Mouse (Mus musculus) midbrain, embryonic 12.5 days (tissue): Measurements from ENCODE around the gene Ugt2a2. TPM values are rescaled to one million over a fixed set of nuclear protein-coding genes. Genes with fewer than 3 reads are reported as not detected.
"Not testable (repeated sequence)": the region's sequence is repeated elsewhere in the genome, so short reads cannot be mapped to it uniquely, and the experiment has no call there.

ENCODE experiments used
- ATAC-seq: fragments of 200-750 bp; cut with Nextera tagmentation; 2 replicates; pipeline ENCODE4 v1.8.0; 2017; ENCODE audit warnings: low read depth, moderate TSS enrichment, moderate library complexity; ENCODE audit not compliant: low FRiP score
- H3K27ac ChIP-seq: fragments of 300-500 bp; sonication (generic); replicated peaks from 2 replicates; pipeline ENCODE4 v1.5.1; 2016; ENCODE audit warnings: mild to moderate bottlenecking
- H3K27me3 ChIP-seq: fragments of 300-500 bp; sonication (generic); 2 replicates; pipeline ENCODE4 v1.6.1; 2016; ENCODE audit warnings: mild to moderate bottlenecking
- H3K36me3 ChIP-seq: fragments of 300-500 bp; sonication (generic); 2 replicates; pipeline ENCODE4 v1.6.1; 2016
- H3K4me1 ChIP-seq: fragments of 300-500 bp; sonication (generic); 2 replicates; pipeline ENCODE4 v1.6.1; 2016
- H3K4me2 ChIP-seq: fragments of 300-500 bp; sonication (generic); replicated peaks from 2 replicates; pipeline ENCODE4 v1.6.1; 2016; ENCODE audit warnings: mild to moderate bottlenecking, moderate library complexity
- H3K4me3 ChIP-seq: fragments of 300-500 bp; sonication (generic); 2 replicates; pipeline ENCODE4 v1.5.1; 2016; ENCODE audit warnings: mild to moderate bottlenecking
- H3K9ac ChIP-seq: fragments of 300-500 bp; sonication (generic); replicated peaks from 2 replicates; pipeline ENCODE4 v1.6.1; 2016; ENCODE audit warnings: mild to moderate bottlenecking, moderate library complexity
- H3K9me3 ChIP-seq: fragments of 300-500 bp; sonication (generic); 2 replicates; pipeline ENCODE4 v1.6.1; 2016; ENCODE audit warnings: mild to moderate bottlenecking
- WGBS: fragments of 180-500 bp; shearing (Covaris S2); methylation state at CpG from one replicate; pipeline ENCODE4 v1.1.7; 2016; 5-methylcytosine and 5-hydroxymethylcytosine counted together
- polyA plus RNA-seq: library from polyadenylated mRNA; unstranded; fragments of >200 nt; fragmentation: Nextera tagmentation; extraction: Ambion mirVana; gene quantifications from 2 replicates; pipeline ENCODE4 v1.2.1, GENCODE M21; 2016

Ugt2a2 gene
- polyA plus RNA-seq, 1 experiment from 2014 or later: not detected

DNA sequence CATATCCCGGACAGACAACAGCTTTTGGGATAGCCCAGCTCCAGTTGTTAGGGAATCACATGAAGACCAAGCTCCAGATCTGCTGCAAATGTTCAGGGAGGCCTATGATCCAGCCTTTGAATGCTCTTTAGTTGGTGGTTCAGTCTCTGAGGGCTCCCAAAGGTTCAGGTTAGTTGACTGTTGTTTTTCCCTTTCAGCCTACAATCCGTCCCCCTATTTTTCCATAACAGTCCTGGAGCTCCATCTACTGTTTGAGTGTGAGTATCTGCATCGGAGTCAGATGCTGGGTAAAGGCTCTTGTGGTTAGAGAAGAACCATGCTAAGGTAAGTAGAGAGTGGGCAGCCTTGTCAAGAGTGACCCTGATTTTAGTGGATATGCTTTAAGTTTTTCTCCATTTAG, 45.8 kb downstream of the Ugt2a2 start:
- H3K9me3 ChIP-seq: no peaks in the 10 kb centered on the region
- H3K27me3 ChIP-seq: no peaks in the 10 kb centered on the region
- peak; percentile 23; the same call in 1 of the 2 replicates for ATAC-seq
- 47% methylated on average over 3 of the region's 3 CpGs for WGBS
- H3K27ac ChIP-seq: no peak overlapping the region
- no peak overlapping the region for H3K4me3 ChIP-seq
- no peak overlapping the region for H3K9ac ChIP-seq
- no peaks in the 10 kb centered on the region for H3K36me3 ChIP-seq
- H3K4me1 ChIP-seq: no peaks in the 10 kb centered on the region
- no peak overlapping the region for H3K4me2 ChIP-seq

DNA sequence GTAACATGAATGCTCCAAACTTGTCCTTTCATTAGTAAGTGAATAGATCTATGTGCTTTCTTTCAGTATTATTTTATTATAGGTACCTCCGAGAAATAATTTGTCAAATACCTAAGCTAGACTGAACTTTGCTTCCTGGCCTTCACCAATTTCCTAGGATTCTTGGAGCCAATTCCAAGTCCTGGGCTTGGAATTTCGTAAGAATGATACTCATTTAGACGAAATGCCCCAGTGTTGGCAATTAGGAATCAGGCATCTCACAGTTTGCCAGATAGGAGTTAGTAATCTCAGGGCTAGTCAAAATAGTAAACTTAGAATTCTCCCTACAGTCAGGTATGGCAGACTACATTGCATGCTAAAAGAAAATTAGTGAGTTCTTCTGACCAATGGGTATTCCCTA, 56.4 kb downstream of the Ugt2a2 start:
- no peak for ATAC-seq
- WGBS: 88% methylated on average over 3 of the region's 3 CpGs

DNA sequence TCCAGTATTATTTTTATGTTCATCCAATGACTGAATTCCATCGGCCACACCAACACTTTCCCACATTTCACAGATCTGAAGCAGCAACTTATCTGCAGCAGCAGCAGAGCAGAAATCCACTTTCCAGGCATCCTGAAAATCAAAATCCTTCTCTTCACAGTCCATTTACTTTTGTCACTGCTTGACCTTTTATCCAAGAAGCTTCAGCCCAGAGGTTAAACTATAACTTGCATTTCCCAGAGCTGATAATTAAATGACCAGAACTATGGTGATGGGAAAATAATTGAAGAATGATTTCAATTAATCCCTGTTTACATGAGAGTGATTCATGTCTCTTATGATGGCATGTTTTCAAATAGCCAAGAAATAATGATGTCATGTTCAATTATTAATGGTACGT, 58.0 kb downstream of the Ugt2a2 start, which contains the start of gene Ugt2b38:
Ugt2b38 (minus strand) TSS at position 163 of the 400 bp plus-strand sequence.
- H3K27ac ChIP-seq, H3K4me2 ChIP-seq, ATAC-seq, H3K27me3 ChIP-seq, H3K9me3 ChIP-seq, H3K36me3 ChIP-seq, H3K4me3 ChIP-seq, H3K9ac ChIP-seq, H3K4me1 ChIP-seq: not testable (repeated sequence)
- 91% methylated on average over 1 of the region's 2 CpGs for WGBS

More for the DNA sequence above, 56.4 kb downstream of the Ugt2a2 start:
- no peaks in the 10 kb centered on the region for H3K9me3 ChIP-seq
- H3K36me3 ChIP-seq: no peaks in the 10 kb centered on the region
- no peak overlapping the region for H3K9ac ChIP-seq
- no peak overlapping the region for H3K27ac ChIP-seq
- no peak overlapping the region for H3K4me2 ChIP-seq
- H3K27me3 ChIP-seq: no peaks in the 10 kb centered on the region
- no peak overlapping the region for H3K4me3 ChIP-seq
- no peaks in the 10 kb centered on the region for H3K4me1 ChIP-seq

Other genes starting within 250 kb of the Ugt2a2 start
- gene Ugt2b37, start 227.5 kb downstream of the Ugt2a2 start, polyA plus RNA-seq: not detected in 2 replicates
- gene Ugt2a3, start 145.1 kb downstream of the Ugt2a2 start, polyA plus RNA-seq: not detected in 2 replicates
- not detected in 2 replicates for gene Ugt2b38, start 58.1 kb downstream of the Ugt2a2 start, polyA plus RNA-seq
- not detected in 2 replicates for gene Gm43638, start 4.5 kb upstream of the Ugt2a2 start, polyA plus RNA-seq
- gene Ugt2a1, start 8.6 kb upstream of the Ugt2a2 start, polyA plus RNA-seq: not detected in 2 replicates
- gene Sult1b1, start 55.9 kb upstream of the Ugt2a2 start, polyA plus RNA-seq: not detected in 2 replicates
- not detected in 2 replicates for gene Sult1d1, start 86.8 kb upstream of the Ugt2a2 start, polyA plus RNA-seq
- gene Sult1e1, start 109.3 kb upstream of the Ugt2a2 start, polyA plus RNA-seq: not detected in 2 replicates
- gene Csn1s1, start 183.9 kb upstream of the Ugt2a2 start, polyA plus RNA-seq: not detected in 2 replicates
- not detected in 2 replicates for gene Csn2, start 217.4 kb upstream of the Ugt2a2 start, polyA plus RNA-seq